Mouse (Mus musculus) neural tube, embryonic 15.5 days (tissue): Measurements from ENCODE around the gene Cyyr1. TPM values are rescaled to one million over a fixed set of nuclear protein-coding genes. Genes with fewer than 3 reads are reported as not detected.

Experiments used
- ATAC-seq: fragments of 200-750 bp; cut with Nextera tagmentation; 2 replicates; pipeline ENCODE4 v1.8.0; 2017; ENCODE audit warnings: mild to moderate bottlenecking, moderate TSS enrichment, moderate library complexity; ENCODE audit not compliant: low FRiP score
- H3K27ac ChIP-seq: fragments of 300-500 bp; sonication (generic); replicated peaks from 2 replicates; pipeline ENCODE4 v1.5.1; 2015; ENCODE audit warnings: mild to moderate bottlenecking, inconsistent platforms
- H3K27me3 ChIP-seq: fragments of 300-500 bp; sonication (generic); replicated peaks from 2 replicates; pipeline ENCODE4 v1.6.1; 2015; ENCODE audit warnings: inconsistent platforms
- H3K36me3 ChIP-seq: fragments of 300-500 bp; sonication (generic); 2 replicates; pipeline ENCODE4 v1.6.1; 2015; ENCODE audit warnings: inconsistent platforms
- H3K4me1 ChIP-seq: fragments of 300-500 bp; sonication (generic); 2 replicates; pipeline ENCODE4 v1.6.1; 2015; ENCODE audit warnings: inconsistent platforms
- H3K4me2 ChIP-seq: fragments of 300-500 bp; sonication (generic); 2 replicates; pipeline ENCODE4 v1.6.1; 2015; ENCODE audit warnings: inconsistent platforms, mild to moderate bottlenecking, moderate library complexity
- H3K4me3 ChIP-seq: fragments of 300-500 bp; sonication (generic); replicated peaks from 2 replicates; pipeline ENCODE4 v1.5.1; 2015; ENCODE audit warnings: mild to moderate bottlenecking, inconsistent platforms
- H3K9ac ChIP-seq: fragments of 300-500 bp; sonication (generic); replicated peaks from 2 replicates; pipeline ENCODE4 v1.6.1; 2015; ENCODE audit warnings: mild to moderate bottlenecking, inconsistent platforms
- H3K9me3 ChIP-seq: fragments of 300-500 bp; sonication (generic); replicated peaks from 2 replicates; pipeline ENCODE4 v1.6.1; 2016; ENCODE audit warnings: inconsistent platforms
- WGBS: fragments of 180-500 bp; shearing (Covaris S2); methylation state at CpG from one replicate; pipeline ENCODE4 v1.1.7; 2015; ENCODE audit warnings: mixed read lengths; 5-methylcytosine and 5-hydroxymethylcytosine counted together
- polyA plus RNA-seq: library from polyadenylated mRNA; unstranded; fragments of >200 nt; fragmentation: Nextera tagmentation; extraction: Ambion mirVana; gene quantifications from 2 replicates; pipeline ENCODE4 v1.2.1, GENCODE M21; 2015

Gene Cyyr1
- polyA plus RNA-seq, 1 experiment from 2014 or later: 2.8 TPM

DNA sequence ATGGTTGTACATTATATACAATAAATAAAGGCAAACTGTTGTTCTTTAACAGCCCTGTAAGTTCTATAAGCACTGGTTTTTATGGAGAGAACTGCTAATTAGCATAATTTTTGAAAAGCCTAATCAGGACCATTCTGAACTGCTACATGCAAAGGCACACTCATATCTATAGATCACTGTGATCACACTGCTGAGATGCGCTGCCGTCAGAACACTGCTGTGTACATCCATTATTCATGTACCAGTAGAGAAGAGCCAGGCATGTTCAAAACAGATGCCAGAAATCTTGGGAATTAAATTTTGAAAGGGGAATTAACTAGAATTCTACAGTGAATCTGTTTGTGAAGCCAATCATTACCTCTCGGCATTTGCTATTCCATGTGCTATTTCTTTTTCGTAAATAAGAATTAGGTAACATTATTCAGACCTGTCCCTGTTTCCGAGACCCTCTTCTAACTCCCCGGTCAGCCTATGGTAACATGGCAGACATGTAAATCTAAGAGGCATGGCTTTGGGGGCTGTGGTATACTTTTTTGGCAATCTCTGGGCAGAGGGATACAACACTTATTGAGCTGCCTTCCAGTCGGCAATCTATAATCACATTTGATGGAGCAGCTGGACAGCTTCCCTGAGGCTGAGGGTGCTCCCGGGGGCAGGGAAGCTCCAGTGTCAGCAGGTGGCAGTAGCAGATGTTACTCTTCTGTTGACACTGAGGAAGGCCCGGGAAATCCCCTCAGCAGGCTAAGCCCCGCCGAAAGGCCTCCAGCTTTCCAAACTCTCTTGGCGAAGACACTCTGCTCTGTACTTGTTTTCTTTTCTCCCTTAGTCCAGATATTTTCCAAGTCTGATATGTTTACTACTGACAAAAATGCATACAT is 25.2 kb downstream of the Cyyr1 start:
- H3K4me3 ChIP-seq: no peak overlapping the region
- no peaks in the 10 kb centered on the region for H3K27me3 ChIP-seq

GRCm38 (mm10) chr16:85524589-85524988 is 28.6 kb downstream of the Cyyr1 start:
- no peak overlapping the region for H3K9ac ChIP-seq
- no peak overlapping the region for H3K4me3 ChIP-seq
- H3K4me2 ChIP-seq: no peak overlapping the region
- no peak; the same call in 1 of the 2 replicates for ATAC-seq
- H3K9me3 ChIP-seq: no peaks in the 10 kb centered on the region
- no peak overlapping the region for H3K27ac ChIP-seq
- WGBS: 86% methylated on average over 8 of the region's 8 CpGs
- H3K4me1 ChIP-seq: no peaks in the 10 kb centered on the region
- H3K36me3 ChIP-seq: no peaks in the 10 kb centered on the region
- H3K27me3 ChIP-seq: no peaks in the 10 kb centered on the region

More for the DNA sequence above, 25.2 kb downstream of the Cyyr1 start:
- H3K4me1 ChIP-seq: no peaks in the 10 kb centered on the region
- no peak overlapping the region for H3K4me2 ChIP-seq
- no peaks in the 10 kb centered on the region for H3K9me3 ChIP-seq
- H3K36me3 ChIP-seq: no peaks in the 10 kb centered on the region
- WGBS: 45% methylated on average over 12 of the region's 12 CpGs
- no peak overlapping the region; the same call in 1 of the 2 replicates for H3K27ac ChIP-seq
- H3K9ac ChIP-seq: no peak overlapping the region
- ATAC-seq: peak; percentile 63; the same call in 1 of the 2 replicates

- no peak overlapping the region for H3K9ac ChIP-seq
- no peaks in the 10 kb centered on the region; the same call in 1 of the 2 replicates for H3K4me1 ChIP-seq
- no peak overlapping the region for H3K27ac ChIP-seq
- 93% methylated on average over 6 of the region's 6 CpGs for WGBS
- no peaks in the 10 kb centered on the region for H3K9me3 ChIP-seq
- ATAC-seq: no peak
- H3K4me2 ChIP-seq: no peak overlapping the region
- H3K4me3 ChIP-seq: no peak overlapping the region
- no peaks in the 10 kb centered on the region for H3K27me3 ChIP-seq
- no peaks in the 10 kb centered on the region for H3K36me3 ChIP-seq
Measured at GRCm38 (mm10) chr16:85507264-85507663, 45.9 kb downstream of the Cyyr1 start.

- WGBS: 24% methylated on average over 3 of the region's 3 CpGs
- Histone ChIP-seq H3K4me3 (no peak overlapping the region), H3K9ac (no peak overlapping the region), H3K9me3 (no peaks in the 10 kb centered on the region), H3K27me3 (no peaks in the 10 kb centered on the region), H3K4me2 (no peak overlapping the region), H3K4me1 (no peaks in the 10 kb centered on the region; the same call in 1 of the 2 replicates), H3K36me3 (no peaks in the 10 kb centered on the region), H3K27ac (no peak overlapping the region)
- no peak for ATAC-seq
Measured at GRCm38 (mm10) chr16:85505108-85505507, 48.1 kb downstream of the Cyyr1 start.

DNA sequence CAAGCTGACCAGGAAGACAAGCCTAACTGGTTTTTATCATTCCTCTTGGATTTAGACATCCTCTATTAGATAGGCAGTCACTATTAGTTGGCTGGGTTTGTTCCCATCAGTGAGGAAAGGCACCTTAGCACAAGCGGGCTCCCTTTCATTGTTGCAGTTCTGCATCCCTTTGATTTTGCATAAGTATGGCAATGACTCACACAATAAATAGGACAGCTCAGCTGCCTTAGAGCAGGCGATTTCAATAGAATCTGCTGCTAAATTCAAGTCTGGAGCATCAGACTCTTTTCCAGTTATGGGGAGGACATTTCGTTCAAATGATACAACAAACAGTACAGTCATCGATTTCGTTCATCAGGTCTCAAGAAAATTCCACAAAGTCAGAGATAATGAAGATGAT is 49.8 kb downstream of the Cyyr1 start:
- ATAC-seq: no peak
- H3K9ac ChIP-seq: no peak overlapping the region
- H3K4me3 ChIP-seq: no peak overlapping the region
- WGBS: 77% methylated on average over 5 of the region's 5 CpGs
- no peak overlapping the region for H3K27ac ChIP-seq
- H3K9me3 ChIP-seq: no peaks in the 10 kb centered on the region
- H3K27me3 ChIP-seq: no peaks in the 10 kb centered on the region
- H3K4me1 ChIP-seq: no peaks in the 10 kb centered on the region; the same call in 1 of the 2 replicates
- no peak overlapping the region for H3K4me2 ChIP-seq
- H3K36me3 ChIP-seq: no peaks in the 10 kb centered on the region

- H3K27me3 ChIP-seq: no peaks in the 10 kb centered on the region
- WGBS: 93% methylated on average over 2 of the region's 2 CpGs
- no peak for ATAC-seq
Measured at GRCm38 (mm10) chr16:85495837-85496236, 57.4 kb downstream of the Cyyr1 start.

GRCm38 (mm10) chr16:85488105-85488607 is 65.0 kb downstream of the Cyyr1 start:
- Histone ChIP-seq H3K27ac (no peak overlapping the region), H3K4me1 (no peaks in the 10 kb centered on the region), H3K9me3 (no peaks in the 10 kb centered on the region), H3K36me3 (no peaks in the 10 kb centered on the region), H3K9ac (no peak overlapping the region), H3K4me2 (no peak overlapping the region), H3K4me3 (no peak overlapping the region), H3K27me3 (no peaks in the 10 kb centered on the region)
- 78% methylated on average over 5 of the region's 5 CpGs for WGBS
- ATAC-seq: no peak

More at GRCm38 (mm10) chr16:85495837-85496236, 57.4 kb downstream of the Cyyr1 start:
- Histone ChIP-seq H3K4me2 (no peak overlapping the region), H3K27ac (no peak overlapping the region), H3K9me3 (no peaks in the 10 kb centered on the region), H3K36me3 (no peaks in the 10 kb centered on the region), H3K4me3 (no peak overlapping the region), H3K9ac (no peak overlapping the region), H3K4me1 (no peaks in the 10 kb centered on the region)

- Histone ChIP-seq H3K9ac (no peak overlapping the region), H3K27me3 (no peaks in the 10 kb centered on the region), H3K9me3 (no peaks in the 10 kb centered on the region), H3K4me3 (no peak overlapping the region), H3K4me2 (no peak overlapping the region), H3K36me3 (no peaks in the 10 kb centered on the region), H3K4me1 (no peaks in the 10 kb centered on the region), H3K27ac (no peak overlapping the region)
- no peak for ATAC-seq
- WGBS: 85% methylated on average over 7 of the region's 7 CpGs
Measured at GRCm38 (mm10) chr16:85487266-85487665, 65.9 kb downstream of the Cyyr1 start.

- Histone ChIP-seq H3K36me3 (no peaks in the 10 kb centered on the region), H3K27ac (no peak overlapping the region), H3K27me3 (no peaks in the 10 kb centered on the region), H3K4me3 (no peak overlapping the region), H3K4me2 (no peak overlapping the region), H3K9me3 (no peaks in the 10 kb centered on the region), H3K4me1 (no peaks in the 10 kb centered on the region), H3K9ac (no peak overlapping the region)
- no peak for ATAC-seq
- WGBS: 84% methylated on average over 4 of the region's 4 CpGs
Measured at GRCm38 (mm10) chr16:85484557-85484956, 68.6 kb downstream of the Cyyr1 start.

- 34% methylated on average over 5 of the region's 5 CpGs for WGBS
- no peak overlapping the region for H3K4me2 ChIP-seq
- no peak overlapping the region for H3K9ac ChIP-seq
- ATAC-seq: no peak
- H3K27me3 ChIP-seq: no peaks in the 10 kb centered on the region
- H3K4me1 ChIP-seq: 0 out of 2 replicates have a peak, but pooled peaks cover 4% of the 10 kb centered on the region
- H3K27ac ChIP-seq: no peak overlapping the region; the same call in 1 of the 2 replicates
- H3K4me3 ChIP-seq: no peak overlapping the region
- no peaks in the 10 kb centered on the region for H3K9me3 ChIP-seq
- no peaks in the 10 kb centered on the region for H3K36me3 ChIP-seq
Measured at GRCm38 (mm10) chr16:85474552-85475071, 78.6 kb downstream of the Cyyr1 start.

DNA sequence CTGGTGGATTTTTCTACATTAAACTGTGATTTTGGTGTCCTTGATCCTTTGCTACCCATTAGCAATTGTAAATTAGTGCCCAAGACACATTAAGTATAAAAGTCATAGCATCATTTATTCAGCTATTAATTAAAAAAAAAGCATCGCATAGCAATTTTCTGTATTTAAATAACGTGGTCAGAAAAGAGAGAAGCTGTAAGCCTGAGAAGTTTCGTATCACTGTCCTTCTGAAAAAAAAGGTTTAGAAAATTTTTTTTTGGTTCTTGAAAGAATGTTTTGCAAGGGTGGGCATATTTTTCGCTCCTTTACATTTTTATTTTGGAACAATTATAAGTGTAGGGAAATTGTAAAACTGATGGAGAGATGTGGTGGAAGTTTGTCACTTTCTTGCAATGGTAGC is 83.1 kb downstream of the Cyyr1 start:
- Histone ChIP-seq H3K27me3 (no peaks in the 10 kb centered on the region), H3K36me3 (no peaks in the 10 kb centered on the region), H3K4me2 (no peak overlapping the region), H3K4me1 (0 out of 2 replicates have a peak, but pooled peaks cover 4% of the 10 kb centered on the region), H3K4me3 (no peak overlapping the region), H3K27ac (no peak overlapping the region), H3K9ac (no peak overlapping the region), H3K9me3 (no peaks in the 10 kb centered on the region)
- no peak for ATAC-seq
- WGBS: 91% methylated on average over 4 of the region's 4 CpGs

- H3K4me3 ChIP-seq: no peak overlapping the region
- no peak overlapping the region for H3K4me2 ChIP-seq
- H3K9ac ChIP-seq: no peak overlapping the region
- no peak overlapping the region for H3K27ac ChIP-seq
- WGBS: 96% methylated on average over 1 of the region's 1 CpGs
- no peak for ATAC-seq
- H3K9me3 ChIP-seq: no peaks in the 10 kb centered on the region
- H3K4me1 ChIP-seq: no peaks in the 10 kb centered on the region
- no peaks in the 10 kb centered on the region for H3K36me3 ChIP-seq
- H3K27me3 ChIP-seq: no peaks in the 10 kb centered on the region
Measured at GRCm38 (mm10) chr16:85455043-85455442, 98.2 kb downstream of the Cyyr1 start.
